Mouse (Mus musculus) kidney, adult 2 months (tissue): Measurements from ENCODE around the gene Mettl14. TPM values are rescaled to one million over a fixed set of nuclear protein-coding genes. Genes with fewer than 3 reads are reported as not detected.

Experiments
- DNase-seq: peaks from one replicate; pipeline ENCODE4 v3.0.0; 2021
- H3K27ac ChIP-seq: fragments of 200-500 bp; 2 replicates; pipeline ENCODE4 v1.5.1; 2012; ENCODE audit warnings: low read depth, low read length, control low read depth, inconsistent platforms; ENCODE audit not compliant: insufficient read depth
- H3K27me3 ChIP-seq: fragments of 200-500 bp; replicated peaks from 2 replicates; pipeline ENCODE4 v1.6.1; 2012; ENCODE audit warnings: mild to moderate bottlenecking, moderate library complexity, low read length, inconsistent platforms; ENCODE audit not compliant: control insufficient read depth, insufficient read depth
- H3K36me3 ChIP-seq: fragments of 200-500 bp; 2 replicates; pipeline ENCODE4 v1.6.1; 2012; ENCODE audit warnings: mild to moderate bottlenecking, moderate library complexity, low read length, inconsistent platforms; ENCODE audit not compliant: control insufficient read depth, insufficient read depth
- H3K4me1 ChIP-seq: fragments of 200-500 bp; 2 replicates; pipeline ENCODE4 v1.6.1; 2011; ENCODE audit warnings: low read length; ENCODE audit not compliant: control insufficient read depth, insufficient read depth
- H3K4me3 ChIP-seq: fragments of 200-500 bp; 2 replicates; pipeline ENCODE4 v1.5.1; 2011; ENCODE audit warnings: mild to moderate bottlenecking, low read depth, low read length, control low read depth; ENCODE audit not compliant: insufficient read depth
- CTCF ChIP-seq: fragments of 200-500 bp; conservative IDR thresholded peaks from 2 replicates; pipeline ENCODE4 v1.5.1; 2011; ENCODE audit warnings: low read depth, mild to moderate bottlenecking, control low read depth, low read length, moderate library complexity, mixed read lengths; ENCODE audit not compliant: insufficient read depth, insufficient read length
- POLR2A ChIP-seq: fragments of 200-500 bp; IDR thresholded peaks from one replicate; pipeline ENCODE4 v1.6.1; 2011; ENCODE audit warnings: low read depth, low read length, control low read depth
- WGBS: fragments of 180-500 bp; shearing (Covaris S2); methylation state at CpG from one replicate; pipeline ENCODE4 v1.1.7; 2018; 5-methylcytosine and 5-hydroxymethylcytosine counted together
- polyA plus RNA-seq: library from polyadenylated mRNA; depleted of rRNA; stranded (reverse); fragments of >200 nt; gene quantifications from 2 replicates; pipeline ENCODE4 v1.2.3, GENCODE M21; 2012; rRNA removed

Gene Mettl14
- polyA plus RNA-seq, result 3.4 and 4.1 TPM in 2 replicates

GRCm38 (mm10) chr3:123385486-123386156 lies at the start of gene Mettl14:
Gene Mettl14, minus strand, starts transcription at chr3:123386108.
- no peak for TF ChIP-seq CTCF
- no peak for TF ChIP-seq POLR2A
- WGBS, result under 1% methylated on average over 41 of the region's 41 CpGs
- Histone ChIP-seq H3K4me1 (no peaks in the 10 kb centered on the region), H3K4me3 (peak within 1 kb of the TSS; percentile 91), H3K27me3 (no peaks in the 10 kb centered on the region), H3K27ac (peak within 1 kb of the TSS; percentile 94), H3K36me3 (no peaks in the 10 kb centered on the region; the same call in 1 of the 2 replicates)
- DNase-seq, result peak; percentile 98

- Histone ChIP-seq H3K27me3 (no peaks in the 10 kb centered on the region), H3K36me3 (no peaks in the 10 kb centered on the region), H3K27ac (no peak overlapping the region), H3K4me1 (no peaks in the 10 kb centered on the region), H3K4me3 (no peak overlapping the region)
- no peak for DNase-seq
- TF ChIP-seq POLR2A, result no peak
- TF ChIP-seq CTCF, result no peak
- WGBS, result 59% methylated on average over 3 of the region's 3 CpGs
Observed at GRCm38 (mm10) chr3:123433362-123433761, 47.5 kb upstream of the Mettl14 start.

GRCm38 (mm10) chr3:123431951-123432674 lies 46.2 kb upstream of the Mettl14 start:
- Histone ChIP-seq H3K4me3 (no peak overlapping the region), H3K27me3 (no peaks in the 10 kb centered on the region), H3K4me1 (no peaks in the 10 kb centered on the region), H3K36me3 (no peaks in the 10 kb centered on the region), H3K27ac (no peak overlapping the region)
- no peak for DNase-seq
- TF ChIP-seq CTCF (no peak), POLR2A (no peak)
- WGBS, result 64% methylated on average over 5 of the region's 5 CpGs

- H3K4me1 ChIP-seq, result no peaks in the 10 kb centered on the region
- no peak overlapping the region for H3K4me3 ChIP-seq
- 64% methylated on average over 22 of the region's 22 CpGs for WGBS
- no peak overlapping the region for H3K27ac ChIP-seq
- no peaks in the 10 kb centered on the region for H3K36me3 ChIP-seq
- no peaks in the 10 kb centered on the region for H3K27me3 ChIP-seq
- TF ChIP-seq CTCF (no peak), POLR2A (no peak)
- DNase-seq, result no peak
Observed at GRCm38 (mm10) chr3:123429597-123430458, 43.9 kb upstream of the Mettl14 start.

- Histone ChIP-seq H3K36me3 (no peaks in the 10 kb centered on the region), H3K27me3 (no peaks in the 10 kb centered on the region), H3K27ac (no peak overlapping the region), H3K4me3 (no peak overlapping the region), H3K4me1 (no peaks in the 10 kb centered on the region)
- 48% methylated on average over 4 of the region's 4 CpGs for WGBS
- DNase-seq, result no peak
- TF ChIP-seq POLR2A, result no peak
Observed at GRCm38 (mm10) chr3:123428005-123428404, 42.1 kb upstream of the Mettl14 start.

GRCm38 (mm10) chr3:123425647-123426046 lies 39.7 kb upstream of the Mettl14 start:
- Histone ChIP-seq H3K27me3 (no peaks in the 10 kb centered on the region), H3K27ac (no peak overlapping the region), H3K4me3 (no peak overlapping the region), H3K36me3 (no peaks in the 10 kb centered on the region), H3K4me1 (no peaks in the 10 kb centered on the region)
- WGBS, result 64% methylated on average over 2 of the region's 2 CpGs
- TF ChIP-seq POLR2A, result no peak
- no peak for TF ChIP-seq CTCF
- no peak for DNase-seq

- Histone ChIP-seq H3K4me1 (peaks cover 5% of the 10 kb centered on the region), H3K36me3 (no peaks in the 10 kb centered on the region), H3K27me3 (no peaks in the 10 kb centered on the region), H3K27ac (no peak overlapping the region), H3K4me3 (no peak overlapping the region)
- WGBS, result 45% methylated on average over 5 of the region's 5 CpGs
- DNase-seq, result no peak
- TF ChIP-seq CTCF, result no peak
- no peak for TF ChIP-seq POLR2A
Observed at GRCm38 (mm10) chr3:123413173-123413572, 27.3 kb upstream of the Mettl14 start.
